Mouse (Mus musculus): Measurements from ENCODE around the gene Kank2. TPM values are rescaled to one million over a fixed set of nuclear protein-coding genes. Genes with fewer than 3 reads are reported as not detected.

Gene Kank2
- total and polyA plus RNA-seq, 3 experiments = 0.09 to 2.3 (median 0.60) TPM

DNA sequence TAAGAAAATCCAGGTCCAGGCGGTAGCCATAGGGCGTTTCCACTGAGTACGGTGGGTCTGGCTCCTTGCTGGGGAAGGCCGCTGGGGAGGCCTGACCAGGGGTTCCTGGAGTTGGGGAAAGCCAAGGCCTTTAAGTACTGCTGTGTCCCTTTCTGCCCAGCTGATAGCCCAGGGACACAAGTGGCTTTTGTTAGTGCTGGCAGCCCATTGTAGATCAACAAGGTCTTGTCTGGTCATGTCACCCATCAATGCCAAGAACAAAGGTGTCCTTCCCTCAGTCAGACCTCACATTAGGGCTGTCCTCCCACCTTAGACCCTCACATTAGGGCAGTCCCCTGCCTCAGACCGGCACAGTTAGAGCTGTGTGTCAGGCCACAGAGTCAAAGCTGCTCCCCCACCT is 3.0 kb downstream of the Kank2 start:
- in situ Hi-C loops (cut with MboI; ENCODE audit: low pct_ligation_motif_present, low pct_unique_long_range_greater_than_20kb, low sequenced_read_pairs) (no loop called here), dilution Hi-C loops (cut with MboI; ENCODE audit: extremely low pct_ligation_motif_present, extremely low pct_unique_long_range_greater_than_20kb, low sequenced_read_pairs) (no loop called here)
- no peak overlapping the region for H3K9ac ChIP-seq (ENCODE audit: insufficient read depth, low read depth)
- no peaks in the 10 kb centered on the region for H3K9me3 ChIP-seq (replicated peaks; ENCODE audit: low read length)
- H3K4me3 ChIP-seq (replicated peaks in 1 of 3; ENCODE audit: low read depth in 2 of 3, low read length in 2 of 3, poor library complexity in 1 of 3) = no peak overlapping the region
- no peaks in the 10 kb centered on the region for H3K79me2 ChIP-seq (replicated peaks; ENCODE audit: control insufficient read depth, extremely low read depth, insufficient read depth, poor library complexity, severe bottlenecking)
- DNase-seq (ENCODE audit: extremely low read depth) = no peak
- H3K36me3 ChIP-seq (replicated peaks in 1 of 2; ENCODE audit: control insufficient read depth in 1 of 2, insufficient read depth in 1 of 2, low read length in 1 of 2) = peaks cover 0 to 3% of the 10 kb centered on the region in 2 experiments
- TF ChIP-seq MEF2A (IDR thresholded peaks at IDR 0.05; ENCODE audit: borderline replicate concordance, low read depth, low read length) (no peak), GABPA (IDR thresholded peaks at IDR 0.05; ENCODE audit: insufficient replicate concordance, low read depth, low read length) (no peak), SIN3A (IDR thresholded peaks at IDR 0.05; ENCODE audit: low read length) (no peak), ZKSCAN1 (IDR thresholded peaks at IDR 0.05; ENCODE audit: borderline replicate concordance, low read depth, low read length) (no peak), MYC (IDR thresholded peaks at IDR 0.05; ENCODE audit: low read depth, low read length) (no peak), NRF1 (IDR thresholded peaks at IDR 0.05; ENCODE audit: low read depth, low read length) (no peak), ETS1 (conservative IDR thresholded peaks at IDR 0.05; ENCODE audit: low read depth, low read length) (no peak), USF2 (conservative IDR thresholded peaks at IDR 0.05; ENCODE audit: low read depth, low read length) (no peak), HCFC1 (IDR thresholded peaks at IDR 0.05; ENCODE audit: low read depth, low read length) (no peak), RAD21 (IDR thresholded peaks at IDR 0.05; ENCODE audit: low read depth, low read length) (no peak), CHD2 (IDR thresholded peaks at IDR 0.05; ENCODE audit: low read length) (no peak)
- no peak overlapping the region for H3K27ac ChIP-seq (ENCODE audit: insufficient read depth, low read depth)
- peaks cover 28% of the 10 kb centered on the region for H3K27me3 ChIP-seq (replicated peaks)
- peaks cover 0 to 15% of the 10 kb centered on the region in 2 experiments; a peak in 2 of 4 replicates for H3K4me1 ChIP-seq (ENCODE audit: control insufficient read depth in 1 of 2, insufficient read depth in 2 of 2)
- H3K4me2 ChIP-seq (ENCODE audit: insufficient read depth, low read depth, poor library complexity, severe bottlenecking) = no peak overlapping the region

DNA sequence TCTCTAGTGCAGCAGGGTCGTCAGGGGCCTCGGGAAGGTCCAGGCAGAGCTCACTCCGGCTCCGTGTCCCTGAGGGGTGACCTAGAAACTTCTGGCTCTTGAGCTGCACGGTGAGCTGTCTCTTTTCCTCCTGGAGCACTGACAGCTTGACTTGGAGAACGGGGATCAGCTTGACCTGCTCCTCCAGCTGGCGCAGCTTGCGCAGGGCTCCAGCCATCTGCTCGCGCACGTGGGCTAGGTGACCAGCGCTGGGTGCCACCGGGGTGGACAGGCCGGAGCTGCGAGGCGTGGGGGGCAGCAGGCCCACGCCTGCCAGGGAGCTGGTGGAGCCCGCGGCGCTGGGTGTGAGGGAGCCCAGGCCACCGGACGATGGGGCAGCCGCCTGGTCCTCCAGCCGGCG is 3.6 kb downstream of the Kank2 start:
- Histone ChIP-seq H3K9me3 (replicated peaks; ENCODE audit: low read length) (no peaks in the 10 kb centered on the region), H3K9ac (ENCODE audit: insufficient read depth, low read depth) (no peak overlapping the region), H3K36me3 (replicated peaks in 1 of 2; ENCODE audit: control insufficient read depth in 1 of 2, insufficient read depth in 1 of 2, low read length in 1 of 2) (peaks cover 0 to 3% of the 10 kb centered on the region in 2 experiments), H3K4me2 (ENCODE audit: insufficient read depth, low read depth, poor library complexity, severe bottlenecking) (no peak overlapping the region), H3K4me1 (ENCODE audit: control insufficient read depth in 1 of 2, insufficient read depth in 2 of 2) (peaks cover 0 to 15% of the 10 kb centered on the region in 2 experiments; a peak in 2 of 4 replicates), H3K4me3 (replicated peaks in 1 of 3; ENCODE audit: low read depth in 2 of 3, low read length in 2 of 3, poor library complexity in 1 of 3) (no peak overlapping the region), H3K79me2 (replicated peaks; ENCODE audit: control insufficient read depth, extremely low read depth, insufficient read depth, poor library complexity, severe bottlenecking) (no peaks in the 10 kb centered on the region), H3K27me3 (replicated peaks) (peaks cover 28% of the 10 kb centered on the region), H3K27ac (ENCODE audit: insufficient read depth, low read depth) (no peak overlapping the region)
- in situ Hi-C loops (cut with MboI; ENCODE audit: low pct_ligation_motif_present, low pct_unique_long_range_greater_than_20kb, low sequenced_read_pairs) (no loop called here), dilution Hi-C loops (cut with MboI; ENCODE audit: extremely low pct_ligation_motif_present, extremely low pct_unique_long_range_greater_than_20kb, low sequenced_read_pairs) (no loop called here)
- DNase-seq (ENCODE audit: extremely low read depth) = no peak
- TF ChIP-seq NRF1 (IDR thresholded peaks at IDR 0.05; ENCODE audit: low read depth, low read length) (no peak), CHD2 (IDR thresholded peaks at IDR 0.05; ENCODE audit: low read length) (no peak), ZMIZ1 (IDR thresholded peaks at IDR 0.05; ENCODE audit: low read depth, low read length) (no peak), HCFC1 (IDR thresholded peaks at IDR 0.05; ENCODE audit: low read depth, low read length) (no peak), MAX (IDR thresholded peaks at IDR 0.05; ENCODE audit: low read length) (no peak), GABPA (IDR thresholded peaks at IDR 0.05; ENCODE audit: insufficient replicate concordance, low read depth, low read length) (no peak), MXI1 (IDR thresholded peaks at IDR 0.05; ENCODE audit: low read depth, low read length) (no peak), TCF12 (IDR thresholded peaks at IDR 0.05; ENCODE audit: low read depth, low read length) (no peak)
